Mouse (Mus musculus) T-helper 2 cell (primary cell): Measurements from ENCODE around the gene Cldn34c4.

Source experiments
- in situ Hi-C: fragments of 300-600 bp; cut with MboI, MseI; formaldehyde crosslinking; loops from one replicate; pipeline ENCODE4 v1.15.1; 2025; ENCODE audit warnings: high pct_unique_total_duplicates

Cldn34c4 gene

GRCm38 (mm10) chrX:127736454-127736853, at the start of gene Cldn34c4:
TSS of gene Cldn34c4 (minus strand) at chrX:127736554.
- in situ Hi-C loops: no loop called here

- in situ Hi-C loops: no loop called here
Measured at GRCm38 (mm10) chrX:127747062-127747461, 10.7 kb upstream of the Cldn34c4 start.
